Mouse (Mus musculus) liver, postnatal 0 days (tissue): ENCODE results near the gene Dlg5. TPM values are rescaled to one million over a fixed set of nuclear protein-coding genes. Genes with fewer than 3 reads are reported as not detected.

Experiments used
- ATAC-seq: fragments of 200-750 bp; cut with Nextera tagmentation; 2 replicates; pipeline ENCODE4 v1.8.0; 2017; ENCODE audit warnings: mild to moderate bottlenecking, moderate library complexity
- DNase-seq: peaks from one replicate; pipeline ENCODE4 v3.0.0-alpha.2; 2016
- H3K27ac ChIP-seq: fragments of 300-500 bp; sonication (generic); 2 replicates; pipeline ENCODE4 v1.5.1; 2014; ENCODE audit warnings: antibody characterized with exemption, moderate library complexity, mild to moderate bottlenecking, low read depth
- H3K27me3 ChIP-seq: fragments of 300-500 bp; sonication (generic); 2 replicates; pipeline ENCODE4 v1.6.1; 2014; ENCODE audit warnings: low read length, control low read depth, mixed read lengths; ENCODE audit not compliant: insufficient read depth
- H3K36me3 ChIP-seq: fragments of 300-500 bp; sonication (generic); replicated peaks from 2 replicates; pipeline ENCODE4 v1.6.1; 2014; ENCODE audit warnings: mild to moderate bottlenecking, control low read depth, low read length, moderate library complexity, mixed read lengths; ENCODE audit not compliant: insufficient read depth
- H3K4me1 ChIP-seq: fragments of 300-500 bp; sonication (generic); 2 replicates; pipeline ENCODE4 v1.6.1; 2014; ENCODE audit warnings: antibody characterized with exemption, mild to moderate bottlenecking, control low read depth; ENCODE audit not compliant: insufficient read depth
- H3K4me2 ChIP-seq: fragments of 300-500 bp; sonication (generic); 2 replicates; pipeline ENCODE4 v1.6.1; 2014; ENCODE audit warnings: low read depth, mild to moderate bottlenecking, low read length, moderate library complexity, mixed read lengths
- H3K4me3 ChIP-seq: fragments of 300-500 bp; sonication (generic); 2 replicates; pipeline ENCODE4 v1.5.1; 2014; ENCODE audit warnings: low read depth, low read length
- H3K9ac ChIP-seq: fragments of 300-500 bp; sonication (generic); replicated peaks from 2 replicates; pipeline ENCODE4 v1.6.1; 2014; ENCODE audit warnings: mild to moderate bottlenecking, moderate library complexity
- H3K9me3 ChIP-seq: fragments of 300-500 bp; sonication (generic); 2 replicates; pipeline ENCODE4 v1.6.1; 2016; ENCODE audit warnings: mild to moderate bottlenecking, control low read depth, low read length, mixed read lengths
- CTCF ChIP-seq: sonication (generic); IDR thresholded peaks from 2 replicates; pipeline ENCODE4 v1.5.1; 2016; ENCODE audit warnings: antibody characterized with exemption, low read depth
- EP300 ChIP-seq: IDR thresholded peaks from 2 replicates; pipeline ENCODE4 v1.6.1; 2016; ENCODE audit warnings: antibody characterized with exemption, low read depth, mild to moderate bottlenecking
- WGBS: fragments of 180-500 bp; shearing (Covaris S2); extraction: QIAGEN DNeasy Blood & Tissue Kit; methylation state at CpG from one replicate; pipeline ENCODE4 v1.1.7; 2014; ENCODE audit not compliant: insufficient replicate concordance; 5-methylcytosine and 5-hydroxymethylcytosine counted together
- polyA plus RNA-seq: library from polyadenylated mRNA; unstranded; fragments of >200 nt; fragmentation: Nextera tagmentation; extraction: Ambion mirVana; gene quantifications from 2 replicates; pipeline ENCODE4 v1.2.1, GENCODE M21; 2015

Dlg5 gene
- polyA plus RNA-seq, 1 experiment from 2014 or later, result 0.88 TPM

- H3K27ac ChIP-seq, result no peak overlapping the region
- no peak for DNase-seq
- no peaks in the 10 kb centered on the region for H3K9me3 ChIP-seq
- no peak overlapping the region for H3K4me3 ChIP-seq
- no peaks in the 10 kb centered on the region for H3K36me3 ChIP-seq
- 29% methylated on average over 7 of the region's 9 CpGs for WGBS
- no peaks in the 10 kb centered on the region for H3K27me3 ChIP-seq
- H3K9ac ChIP-seq, result no peak overlapping the region
- TF ChIP-seq EP300 (no peak), CTCF (no peak)
- ATAC-seq, result no peak
- H3K4me1 ChIP-seq, result no peaks in the 10 kb centered on the region
- no peak overlapping the region for H3K4me2 ChIP-seq
Measured at GRCm38 (mm10) chr14:24206314-24206713, 39.4 kb downstream of the Dlg5 start.

GRCm38 (mm10) chr14:24205281-24205871, 40.3 kb downstream of the Dlg5 start:
- Histone ChIP-seq H3K36me3 (no peaks in the 10 kb centered on the region), H3K27ac (no peak overlapping the region), H3K9ac (no peak overlapping the region), H3K27me3 (no peaks in the 10 kb centered on the region), H3K4me3 (no peak overlapping the region), H3K4me2 (no peak overlapping the region), H3K4me1 (no peaks in the 10 kb centered on the region), H3K9me3 (no peaks in the 10 kb centered on the region)
- WGBS, result 44% methylated on average over 6 of the region's 6 CpGs
- TF ChIP-seq CTCF, result no peak
- no peak for TF ChIP-seq EP300
- DNase-seq (no peak), ATAC-seq (no peak)

DNA sequence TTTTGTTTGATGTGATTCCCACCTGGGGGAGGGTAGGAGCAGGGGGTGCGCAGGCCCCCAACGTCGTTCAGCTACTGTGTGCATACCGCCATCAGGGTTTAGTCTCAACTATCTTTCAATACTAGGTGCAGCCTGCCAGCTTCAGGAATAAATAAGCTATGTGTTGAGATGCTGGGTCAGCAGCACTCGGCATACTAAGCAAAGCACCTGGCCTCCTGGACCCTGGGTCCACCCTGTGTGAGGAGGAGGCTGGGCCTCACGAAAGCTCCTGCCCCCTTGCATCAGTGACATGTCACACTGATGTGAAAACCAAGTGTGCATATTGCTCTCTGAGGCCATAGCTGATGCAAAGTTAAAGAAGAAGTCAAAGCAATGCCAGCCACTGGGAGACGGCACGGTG, 42.5 kb downstream of the Dlg5 start:
- DNase-seq (no peak), ATAC-seq (no peak)
- no peak overlapping the region for H3K27ac ChIP-seq
- no peaks in the 10 kb centered on the region for H3K36me3 ChIP-seq
- H3K9me3 ChIP-seq, result no peaks in the 10 kb centered on the region
- H3K4me3 ChIP-seq, result no peak overlapping the region
- H3K27me3 ChIP-seq, result no peaks in the 10 kb centered on the region
- WGBS, result 86% methylated on average over 8 of the region's 8 CpGs
- no peak overlapping the region for H3K4me2 ChIP-seq
- H3K9ac ChIP-seq, result no peak overlapping the region
- TF ChIP-seq EP300 (no peak), CTCF (no peak)
- no peaks in the 10 kb centered on the region for H3K4me1 ChIP-seq

DNA sequence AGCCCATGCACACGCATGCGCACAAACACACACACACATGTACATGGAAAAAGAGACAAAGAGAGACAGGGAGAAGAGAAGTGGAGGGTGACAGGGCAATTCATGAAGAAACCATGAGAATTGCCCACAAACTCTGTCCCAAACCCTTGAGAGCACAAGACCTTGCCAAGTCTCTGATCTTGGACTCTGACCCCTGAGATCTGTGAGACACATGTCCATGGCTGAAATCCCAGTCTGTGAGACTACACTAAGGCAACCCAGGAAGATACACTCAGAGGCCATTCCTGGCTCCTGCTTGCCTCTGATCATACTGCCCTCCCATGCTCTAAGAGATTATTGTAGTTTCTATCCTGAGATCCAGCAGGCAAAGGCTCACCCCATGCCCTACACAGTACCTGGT, 44.9 kb downstream of the Dlg5 start:
- WGBS, result 88% methylated on average over 2 of the region's 2 CpGs
- ATAC-seq, result no peak

DNA sequence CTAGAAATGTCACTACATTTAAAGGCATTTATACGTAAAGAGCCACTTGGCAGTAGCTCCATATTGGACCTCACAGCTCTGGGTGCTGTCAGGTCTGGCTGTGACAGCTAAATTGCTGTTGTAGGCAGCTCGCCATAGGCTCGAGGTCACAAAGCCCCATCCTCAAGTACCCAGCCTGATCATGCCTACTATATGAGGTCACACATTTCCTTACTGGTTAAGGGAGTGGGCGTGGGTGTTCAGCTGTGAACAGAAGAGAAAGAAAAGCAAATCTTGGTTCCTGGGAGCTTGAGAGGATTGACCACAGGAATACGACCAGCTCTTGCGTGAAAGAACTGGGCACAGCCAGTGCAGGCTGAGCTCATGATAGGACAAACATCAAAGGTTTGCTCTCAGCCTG, 46.0 kb downstream of the Dlg5 start:
- DNase-seq (no peak), ATAC-seq (no peak)
- no peaks in the 10 kb centered on the region for H3K27me3 ChIP-seq

More for the DNA sequence above, 44.9 kb downstream of the Dlg5 start:
- no peak overlapping the region for H3K9ac ChIP-seq
- H3K27me3 ChIP-seq, result no peaks in the 10 kb centered on the region
- no peak overlapping the region for H3K4me2 ChIP-seq
- no peaks in the 10 kb centered on the region for H3K9me3 ChIP-seq
- no peak overlapping the region for H3K4me3 ChIP-seq
- H3K36me3 ChIP-seq, result no peaks in the 10 kb centered on the region
- DNase-seq, result no peak
- TF ChIP-seq EP300, result no peak
- TF ChIP-seq CTCF, result no peak
- H3K4me1 ChIP-seq, result no peaks in the 10 kb centered on the region
- no peak overlapping the region for H3K27ac ChIP-seq

DNA sequence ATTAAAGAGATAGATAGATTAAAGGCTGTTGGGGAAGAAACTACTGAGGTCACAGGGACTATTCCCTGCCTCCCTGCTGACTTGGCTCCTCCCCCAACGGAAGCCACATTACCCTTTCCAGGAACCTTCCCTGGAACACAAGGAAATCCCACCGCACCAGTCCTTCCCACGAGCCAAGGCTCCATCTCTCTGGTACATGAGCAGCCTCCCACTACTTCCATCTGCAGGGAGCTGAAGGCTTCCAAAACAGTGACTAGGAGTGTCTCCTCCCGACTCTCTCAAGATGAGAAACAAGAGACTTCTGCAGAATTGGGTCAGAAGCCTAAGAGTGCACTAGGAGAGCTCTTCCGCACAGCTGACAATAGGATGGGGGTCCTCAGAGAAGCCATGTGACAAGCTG, 47.9 kb downstream of the Dlg5 start:
- no peak overlapping the region for H3K4me3 ChIP-seq
- no peak overlapping the region for H3K27ac ChIP-seq
- no peaks in the 10 kb centered on the region for H3K9me3 ChIP-seq
- 72% methylated on average over 5 of the region's 5 CpGs for WGBS
- H3K36me3 ChIP-seq, result no peaks in the 10 kb centered on the region
- H3K27me3 ChIP-seq, result no peaks in the 10 kb centered on the region
- H3K4me1 ChIP-seq, result no peaks in the 10 kb centered on the region
- TF ChIP-seq CTCF (no peak), EP300 (no peak)
- no peak for ATAC-seq
- H3K4me2 ChIP-seq, result no peak overlapping the region
- no peak overlapping the region for H3K9ac ChIP-seq
- no peak for DNase-seq

More for the DNA sequence above, 46.0 kb downstream of the Dlg5 start:
- Histone ChIP-seq H3K27ac (no peak overlapping the region), H3K4me2 (no peak overlapping the region), H3K4me1 (no peaks in the 10 kb centered on the region), H3K9ac (no peak overlapping the region), H3K9me3 (no peaks in the 10 kb centered on the region), H3K36me3 (no peaks in the 10 kb centered on the region), H3K4me3 (no peak overlapping the region)
- TF ChIP-seq CTCF (no peak), EP300 (no peak)
- WGBS, result 66% methylated on average over 6 of the region's 6 CpGs

GRCm38 (mm10) chr14:24196947-24197346, 48.8 kb downstream of the Dlg5 start:
- H3K4me1 ChIP-seq, result no peaks in the 10 kb centered on the region
- no peaks in the 10 kb centered on the region for H3K36me3 ChIP-seq
- 75% methylated on average over 6 of the region's 6 CpGs for WGBS
- no peak for DNase-seq
- H3K9ac ChIP-seq, result no peak overlapping the region
- no peak overlapping the region for H3K27ac ChIP-seq
- no peak overlapping the region for H3K4me3 ChIP-seq
- H3K9me3 ChIP-seq, result no peaks in the 10 kb centered on the region
- no peaks in the 10 kb centered on the region for H3K27me3 ChIP-seq
- TF ChIP-seq EP300 (no peak), CTCF (no peak)
- no peak overlapping the region for H3K4me2 ChIP-seq
- no peak for ATAC-seq
